Mouse (Mus musculus): ENCODE data around the gene Agtrap.

The Agtrap gene

DNA sequence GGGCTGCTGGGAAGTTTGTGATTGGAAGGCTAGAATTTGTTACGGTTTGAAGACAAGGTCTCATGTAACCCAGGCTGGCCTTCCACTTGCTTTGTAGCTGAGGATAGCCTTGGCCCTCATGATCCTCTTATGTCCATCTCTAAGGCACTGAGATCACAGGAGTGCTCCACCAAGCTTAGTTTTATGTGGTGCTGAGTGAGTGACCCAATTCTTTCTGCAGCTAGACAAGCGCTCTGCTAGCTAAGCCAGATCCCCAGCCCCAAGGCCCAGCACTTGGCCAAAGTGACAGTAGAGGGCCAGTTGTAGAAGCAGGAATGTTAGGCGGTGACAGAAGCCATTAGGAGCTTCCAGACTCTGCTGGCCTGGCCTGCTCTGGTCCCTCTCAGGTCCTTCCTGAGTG, 16.3 kb upstream of the Agtrap start:
- no peak for DNase-seq (ENCODE audit: low spot score in 2 of 2)

DNA sequence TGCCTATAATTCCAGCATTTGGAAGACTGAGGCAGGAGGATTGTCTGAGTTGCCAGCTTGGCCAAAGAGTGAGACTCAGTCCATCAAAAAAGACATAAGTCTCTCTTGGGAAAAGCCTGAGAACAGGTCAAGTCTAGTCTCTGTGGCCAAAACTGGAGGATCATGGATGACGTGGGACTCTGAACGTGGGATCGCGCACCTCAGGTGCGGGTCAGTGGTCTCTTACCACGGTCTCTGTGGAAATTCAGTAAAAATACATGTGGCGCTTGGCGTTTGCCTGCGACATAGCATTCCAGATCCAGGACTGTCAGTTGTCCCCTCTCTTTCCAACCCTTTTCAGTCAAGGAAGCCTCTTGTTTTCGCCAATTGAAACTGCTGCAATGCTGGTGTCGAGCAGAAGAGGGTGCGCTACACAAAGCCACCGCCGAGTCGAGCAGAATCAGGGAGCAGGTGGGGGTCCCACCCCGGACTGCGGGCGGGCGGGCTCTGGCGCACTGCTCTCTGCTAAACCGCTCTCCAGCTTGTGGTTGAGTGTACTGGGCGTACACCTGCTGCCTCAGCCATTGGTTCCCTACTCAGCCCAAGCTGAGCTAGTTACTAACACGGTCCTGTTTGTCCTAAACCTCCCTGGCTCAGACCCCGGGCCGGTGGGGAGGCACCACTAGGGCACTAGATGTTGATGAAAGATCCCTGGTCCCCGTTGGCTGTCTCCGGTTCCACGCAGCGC, 14.1 kb upstream of the Agtrap start:
- DNase-seq (ENCODE audit: low spot score in 2 of 2): peak in 1 of 2 experiments; percentile 20

DNA sequence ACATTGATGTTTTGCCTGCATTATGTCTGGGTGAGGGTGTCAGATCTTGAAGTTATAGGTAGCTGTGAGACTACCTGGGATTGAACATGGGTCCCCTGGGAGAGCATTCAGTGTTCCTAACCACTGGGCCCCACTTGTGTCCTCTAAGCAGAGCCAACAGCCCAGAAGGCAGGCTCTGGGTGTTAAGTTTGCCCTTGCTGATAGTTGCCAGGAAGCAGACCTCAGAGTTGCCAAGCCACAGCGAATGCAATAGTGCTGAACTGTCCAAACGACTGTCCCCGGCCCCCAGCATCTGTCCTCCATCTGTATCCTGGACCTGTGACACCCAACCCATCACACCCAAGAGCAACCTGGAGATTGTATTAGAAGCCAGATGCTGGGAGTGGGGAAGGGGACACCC, 10.8 kb upstream of the Agtrap start:
- no peak for DNase-seq (ENCODE audit: low spot score in 2 of 2)

DNA sequence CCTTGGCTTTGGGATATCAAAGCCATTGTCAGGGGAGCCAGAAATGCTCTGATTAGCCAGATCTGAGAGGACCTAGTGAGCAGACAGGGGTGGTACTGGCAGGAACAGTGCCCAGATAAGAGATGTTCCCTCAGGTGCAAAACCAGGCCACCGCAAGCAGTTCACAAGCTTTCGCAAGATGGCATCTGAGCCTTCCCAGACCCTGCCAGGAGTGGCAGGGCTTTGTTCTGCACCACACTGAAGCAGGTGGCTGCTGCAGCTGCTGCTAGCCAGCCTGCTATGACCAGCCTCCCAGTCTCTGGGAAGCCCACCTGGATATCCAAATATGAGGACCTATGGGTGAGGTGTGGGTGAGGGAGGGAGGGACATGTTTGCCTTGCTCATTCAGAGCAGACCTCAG, 10.1 kb upstream of the Agtrap start:
- no peak for DNase-seq (ENCODE audit: low spot score in 2 of 2)

DNA sequence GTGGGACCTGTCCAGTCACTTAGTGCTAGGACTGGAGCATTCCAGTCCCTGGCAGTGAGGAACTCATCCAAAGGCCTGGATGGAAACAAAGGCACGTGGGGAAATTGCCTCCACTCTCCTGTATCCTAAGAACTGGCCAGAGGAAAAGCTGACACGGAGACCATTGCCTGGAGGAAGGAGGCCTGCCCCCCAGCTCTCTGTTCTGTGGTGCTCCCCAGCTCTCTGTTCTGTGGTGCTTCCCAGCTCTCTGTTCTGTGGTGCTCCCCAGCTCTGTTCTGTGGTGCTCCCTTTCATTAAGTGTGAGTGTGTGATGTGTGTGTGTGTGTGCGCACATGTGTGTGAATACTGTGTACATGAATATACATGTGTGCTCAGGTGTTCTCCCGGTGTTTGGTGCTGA, 7.2 kb upstream of the Agtrap start:
- DNase-seq (ENCODE audit: low spot score in 2 of 2): no peak

DNA sequence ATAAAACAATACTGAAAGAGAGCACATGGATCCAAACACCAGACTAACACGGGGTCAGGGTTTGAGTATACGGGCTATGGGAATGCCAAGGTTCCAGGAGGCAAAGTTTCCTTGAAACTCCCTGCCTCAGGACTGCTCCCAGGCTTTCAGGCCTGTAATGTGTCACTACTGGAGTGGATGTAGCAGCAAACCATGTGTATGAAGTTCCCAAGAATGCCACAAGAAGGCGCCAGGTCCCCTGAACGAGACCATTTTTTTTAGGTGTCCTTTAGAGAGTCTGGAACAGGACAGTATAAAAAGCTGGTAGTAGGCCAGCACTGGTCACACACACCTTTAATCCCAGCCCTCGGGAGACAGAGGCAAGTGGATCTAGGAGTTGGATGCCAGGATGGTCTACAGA, 6.3 kb upstream of the Agtrap start:
- no peak for DNase-seq (ENCODE audit: low spot score in 2 of 2)

DNA sequence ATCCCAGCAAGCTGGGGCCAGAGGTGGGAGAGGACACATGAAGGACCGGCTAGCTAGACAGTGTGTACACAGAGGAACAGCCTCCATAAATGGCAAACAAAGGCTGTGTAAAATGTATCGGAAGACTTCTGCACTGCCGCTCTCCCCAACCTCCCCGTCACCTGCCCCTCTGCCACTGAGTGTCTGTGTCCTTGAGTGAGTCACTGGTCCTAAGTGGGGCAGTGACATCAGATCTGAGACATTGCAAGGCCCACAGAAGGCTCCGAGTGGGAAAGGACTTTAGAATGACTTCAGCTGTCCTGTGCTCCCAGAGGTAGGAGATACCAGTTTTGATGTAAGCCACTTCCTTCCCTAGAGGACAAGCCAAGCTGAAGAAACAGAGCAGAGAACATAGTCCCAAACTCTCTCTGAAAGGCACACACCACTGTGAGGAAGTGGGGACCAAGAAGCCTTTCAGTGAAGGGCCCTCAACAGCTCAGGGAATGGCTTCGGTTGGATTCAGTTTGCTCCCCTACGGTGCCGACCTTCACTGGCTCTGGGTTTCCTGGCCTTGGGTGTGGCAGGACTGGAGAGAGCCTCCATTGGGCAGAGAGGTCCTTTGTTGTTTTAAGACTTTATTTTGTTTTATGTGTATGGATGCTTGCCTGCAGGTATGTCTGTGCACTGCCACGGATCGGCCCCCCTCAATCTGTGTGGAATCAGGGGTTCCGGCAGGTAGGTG, 4.9 kb upstream of the Agtrap start:
- no peak for DNase-seq (ENCODE audit: low spot score in 2 of 2)

DNA sequence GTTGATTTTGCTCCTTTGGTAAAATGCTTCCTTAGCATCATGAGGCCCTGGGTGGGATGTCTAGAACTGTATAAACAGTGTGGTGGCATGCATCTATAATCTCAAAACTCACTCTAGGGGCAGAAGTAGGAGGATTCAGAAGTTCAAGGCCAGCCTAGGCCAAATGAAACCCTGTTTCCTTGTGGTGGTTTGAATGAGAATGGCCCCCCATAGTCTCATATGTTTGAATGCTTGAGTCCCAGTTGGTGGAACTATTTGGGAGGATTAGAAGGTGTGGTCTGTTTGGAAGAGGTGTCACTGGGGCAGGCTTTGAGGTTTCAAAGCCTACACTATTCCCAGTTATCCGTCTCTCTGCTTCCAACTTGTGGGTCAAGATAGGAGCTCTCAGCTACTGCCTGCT, 3.4 kb upstream of the Agtrap start:
- DNase-seq (ENCODE audit: low spot score in 2 of 2): no peak

DNA sequence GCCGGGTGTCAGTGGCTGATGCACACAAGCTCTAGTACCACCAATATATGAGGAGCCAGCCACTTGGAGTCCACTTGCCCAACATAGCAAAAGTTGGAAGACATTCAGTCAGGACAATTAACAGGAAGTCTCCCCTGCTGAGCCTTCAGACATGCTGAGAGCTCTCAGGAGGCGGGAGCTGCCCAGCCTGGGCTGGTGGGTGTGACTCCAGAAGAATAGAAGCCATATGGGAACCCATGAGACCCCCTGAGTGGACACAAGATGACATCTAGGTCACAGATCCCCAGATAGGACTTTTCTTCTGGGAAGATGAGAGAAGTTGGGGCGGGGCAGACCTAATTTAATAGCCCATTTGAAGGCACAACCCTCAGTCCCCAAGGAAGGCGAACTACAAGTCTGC, 1.3 kb upstream of the Agtrap start:
- DNase-seq (ENCODE audit: low spot score in 2 of 2): no peak

DNA sequence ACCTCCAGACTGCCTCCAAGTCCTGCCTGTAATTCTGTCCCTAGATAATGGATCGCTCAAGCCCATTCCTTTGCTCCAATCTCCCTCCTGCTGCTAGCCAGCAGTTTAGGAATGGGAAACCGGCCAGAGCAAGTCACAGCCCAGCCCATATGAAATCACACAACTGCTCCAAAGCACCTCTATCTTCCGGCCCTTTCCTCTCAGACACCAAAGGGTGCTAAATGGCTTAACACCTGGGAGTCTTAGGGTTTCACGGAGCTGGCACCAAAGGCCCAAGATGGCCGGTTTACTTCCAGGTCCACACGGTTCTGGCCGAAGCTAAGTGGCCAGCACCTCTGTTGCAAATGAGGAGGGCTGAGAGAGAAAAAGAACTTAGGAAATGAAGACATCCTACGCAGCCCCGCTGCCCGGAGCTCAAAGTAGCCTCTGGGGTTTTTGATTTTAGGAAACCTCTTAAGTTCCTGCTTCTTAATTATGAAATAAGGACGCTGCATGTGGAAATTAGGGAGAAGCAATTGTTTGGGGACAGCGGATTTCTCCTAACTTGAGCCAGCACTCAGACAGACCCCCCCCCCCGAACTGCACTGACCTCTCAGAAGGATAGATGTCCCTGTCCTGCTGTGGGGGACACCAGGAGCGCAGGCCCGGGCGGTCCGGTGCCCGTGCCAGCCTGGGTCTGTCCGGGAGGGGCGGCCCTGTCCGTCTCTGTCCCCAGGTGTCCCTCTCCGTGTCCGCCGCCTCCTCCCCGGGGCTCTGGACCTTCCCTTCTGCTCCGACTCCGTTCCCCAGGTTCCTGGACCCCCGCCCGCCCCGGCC, 532 bp downstream of the Agtrap start:
- DNase-seq (ENCODE audit: low spot score in 2 of 2): no peak

DNA sequence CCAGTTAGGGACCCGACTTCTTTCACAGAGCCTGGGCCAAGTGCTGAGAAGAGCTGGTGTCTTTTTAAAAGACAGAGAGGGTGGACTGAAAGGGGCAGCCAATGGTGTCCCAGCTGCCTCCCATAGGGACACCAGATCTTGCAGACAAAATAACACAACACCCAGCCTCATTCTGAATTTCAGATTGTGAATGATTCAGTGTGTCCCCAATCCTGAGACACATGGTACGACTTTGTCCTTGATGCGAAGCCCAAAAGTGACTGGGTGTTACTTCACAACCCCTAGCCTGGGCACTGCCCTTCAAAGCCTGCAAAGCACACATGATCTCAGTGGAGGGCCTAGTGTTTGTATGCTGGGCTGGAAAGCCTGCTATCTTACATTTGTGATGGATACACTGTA, 1.9 kb downstream of the Agtrap start:
- no peak for DNase-seq (ENCODE audit: low spot score in 2 of 2)

DNA sequence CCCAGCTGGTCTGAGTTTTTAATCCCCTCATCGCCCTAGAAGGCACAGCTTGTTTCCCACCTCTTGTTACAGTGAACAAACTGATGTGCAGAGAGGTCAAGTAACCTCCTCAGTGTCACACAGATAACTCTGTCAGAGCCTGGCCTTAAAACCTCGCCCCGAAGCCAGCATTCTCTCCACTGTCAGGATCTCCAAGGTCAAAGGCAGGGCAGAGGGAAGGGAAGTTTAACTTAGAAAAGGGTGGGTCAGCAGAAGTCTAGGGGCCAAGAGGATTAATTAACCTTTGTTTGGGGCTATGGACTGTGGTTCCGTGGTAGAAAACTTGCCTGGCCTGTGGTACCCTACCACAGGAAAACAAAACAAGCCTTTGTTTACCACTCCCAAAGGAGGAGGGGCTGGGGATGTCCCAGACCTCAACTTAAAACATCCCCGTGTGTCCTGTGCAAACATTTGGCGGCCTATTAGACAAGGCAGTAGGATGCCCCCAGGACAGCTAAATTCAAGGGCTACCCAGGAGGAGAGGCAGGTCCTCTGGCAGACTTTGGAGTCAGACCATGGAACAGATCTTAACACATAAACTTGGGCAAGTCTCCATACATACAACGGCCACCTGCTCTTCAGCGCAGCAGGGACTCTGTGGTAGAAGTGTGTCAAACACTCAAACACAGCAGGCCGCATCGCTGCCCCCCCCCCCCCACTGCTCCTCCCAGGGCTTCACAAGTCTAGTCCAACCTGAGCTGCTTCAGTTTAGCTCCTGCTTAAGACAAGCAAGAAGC, 2.5 kb downstream of the Agtrap start:
- DNase-seq (ENCODE audit: low spot score in 2 of 2): no peak

DNA sequence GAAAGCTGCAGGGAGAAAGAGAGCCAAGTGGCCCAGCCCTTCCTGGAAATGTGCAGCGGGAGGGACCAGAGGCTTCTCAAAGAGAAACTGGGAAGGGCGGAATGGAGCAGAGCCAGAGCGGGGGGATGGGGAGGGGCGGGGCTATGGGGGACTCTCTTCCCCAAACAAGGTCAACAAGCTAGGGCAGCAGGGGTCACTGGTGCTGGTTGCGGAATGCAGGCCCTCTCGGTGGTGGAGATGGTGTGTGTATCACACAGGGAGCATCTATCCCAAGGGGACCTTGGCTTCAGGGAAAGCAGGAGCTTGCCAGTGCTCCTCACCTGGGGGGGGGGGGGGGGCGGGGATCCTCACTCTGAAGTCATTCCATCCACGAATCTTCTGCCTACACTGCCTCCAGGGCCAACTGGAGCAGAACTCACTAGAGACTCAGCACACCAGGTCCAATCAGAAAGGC, 3.5 kb downstream of the Agtrap start:
- DNase-seq (ENCODE audit: low spot score in 2 of 2): no peak

DNA sequence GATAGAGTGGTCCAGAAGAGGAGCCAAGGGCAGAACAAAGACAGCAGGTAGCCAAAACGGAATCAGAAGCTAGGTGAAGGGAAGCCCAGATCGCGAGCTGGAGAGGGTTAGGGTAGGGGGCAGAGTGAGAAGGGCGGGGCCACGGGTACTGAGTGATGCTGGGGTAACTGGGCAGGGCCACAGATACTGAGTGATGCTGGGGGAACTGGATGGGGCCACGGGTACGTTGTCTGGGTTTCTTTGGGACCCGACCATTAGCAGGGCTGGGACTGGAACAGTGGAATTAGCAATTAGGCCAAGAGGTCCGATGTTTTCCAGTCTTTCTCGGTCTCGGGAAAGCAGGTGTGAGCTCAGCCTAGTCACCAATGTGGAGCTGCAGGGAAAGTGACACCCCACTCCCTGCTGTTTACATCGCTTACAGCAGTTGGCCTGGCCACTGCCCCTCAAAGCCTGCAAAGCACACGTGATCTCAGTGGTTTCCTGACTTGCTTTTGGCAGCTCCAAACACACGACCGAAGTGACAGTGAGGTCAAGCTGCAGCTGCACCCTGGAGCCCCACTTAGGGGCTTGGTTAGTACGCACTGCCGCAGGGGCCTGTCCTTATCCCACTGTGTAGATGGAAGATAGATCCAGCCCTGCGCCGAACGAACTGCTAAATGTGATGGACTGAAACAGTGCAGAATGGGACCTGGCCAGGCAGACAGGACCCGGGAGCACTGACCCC, 4.5 kb downstream of the Agtrap start:
- DNase-seq (ENCODE audit: low spot score in 2 of 2): peak; percentile 51 to 59

DNA sequence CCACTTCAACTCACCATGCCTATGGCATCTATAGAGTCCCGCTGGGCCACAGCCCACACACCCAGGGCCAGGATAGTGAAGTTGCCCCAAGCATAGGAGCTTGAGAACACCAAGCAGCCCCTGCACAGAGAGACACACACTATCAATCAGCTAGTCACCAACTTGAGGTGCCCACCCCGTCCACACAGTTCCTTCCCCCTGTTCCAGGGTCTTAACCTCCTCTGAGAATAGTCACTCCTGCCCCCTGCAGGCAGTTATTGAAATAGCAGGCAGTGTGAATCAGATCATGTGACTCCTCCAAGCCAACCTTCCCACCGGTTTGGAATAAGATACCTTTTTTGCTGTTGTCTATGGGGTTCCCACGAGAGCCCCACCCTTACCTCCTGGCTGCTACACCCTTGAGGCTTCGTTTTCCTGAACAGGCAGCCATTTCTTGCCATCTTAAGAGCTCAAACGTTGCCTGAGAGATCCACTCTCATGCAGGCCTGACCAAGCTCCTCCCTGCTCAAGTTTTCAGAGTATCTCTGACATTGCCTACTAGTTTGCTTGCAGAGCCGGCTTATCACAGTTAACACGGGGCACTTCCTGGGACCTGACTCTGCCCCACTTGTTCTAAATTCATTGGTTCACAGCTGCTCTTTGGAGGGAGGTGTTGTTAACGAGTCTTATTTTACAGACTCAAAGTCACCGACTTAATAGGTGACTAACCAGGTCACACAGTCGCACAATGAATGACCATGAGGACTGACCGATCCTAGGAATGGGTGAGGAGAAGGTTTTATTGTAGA, 5.4 kb downstream of the Agtrap start:
- DNase-seq (ENCODE audit: low spot score in 2 of 2): peak; percentile 48 to 65

DNA sequence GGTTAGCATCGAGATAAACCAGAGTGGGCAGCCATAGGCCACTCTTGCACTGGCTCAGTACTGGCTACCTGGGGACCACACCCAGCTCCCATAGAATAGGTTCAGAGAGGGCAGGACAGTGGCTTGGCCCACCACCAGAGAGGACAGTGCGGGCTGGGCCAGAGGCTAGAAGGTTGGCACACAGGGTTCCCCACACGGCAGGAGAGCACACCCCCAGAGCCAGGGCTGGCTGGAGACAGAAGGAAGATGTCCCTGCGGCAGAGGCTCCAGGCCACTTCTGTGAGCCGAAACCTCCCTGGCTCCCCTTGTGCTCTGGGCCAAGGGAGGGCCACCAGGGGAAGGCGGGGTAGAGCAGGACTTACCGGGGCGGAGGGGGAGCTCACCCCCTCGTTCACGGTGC, 6.6 kb downstream of the Agtrap start:
- DNase-seq (ENCODE audit: low spot score in 2 of 2): no peak

DNA sequence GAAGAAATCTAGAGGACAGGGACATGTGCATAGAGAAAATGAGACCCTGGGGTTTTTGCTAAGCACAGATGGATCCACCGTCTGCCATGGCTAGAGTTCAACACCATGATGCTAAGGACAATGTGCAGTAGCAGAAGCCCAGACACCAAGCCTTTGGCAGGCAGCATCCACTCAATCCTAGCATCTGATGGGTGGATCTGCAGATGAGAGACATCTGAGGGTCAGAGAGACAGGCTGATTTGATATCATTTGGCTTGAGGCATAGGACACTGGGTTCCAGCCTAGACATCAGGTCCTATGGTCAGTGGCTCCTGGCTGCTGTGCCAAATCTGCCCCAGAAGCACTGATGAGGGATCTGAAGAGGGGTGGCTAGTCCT, 7.2 kb downstream of the Agtrap start:
- DNase-seq (ENCODE audit: low spot score in 2 of 2): no peak

DNA sequence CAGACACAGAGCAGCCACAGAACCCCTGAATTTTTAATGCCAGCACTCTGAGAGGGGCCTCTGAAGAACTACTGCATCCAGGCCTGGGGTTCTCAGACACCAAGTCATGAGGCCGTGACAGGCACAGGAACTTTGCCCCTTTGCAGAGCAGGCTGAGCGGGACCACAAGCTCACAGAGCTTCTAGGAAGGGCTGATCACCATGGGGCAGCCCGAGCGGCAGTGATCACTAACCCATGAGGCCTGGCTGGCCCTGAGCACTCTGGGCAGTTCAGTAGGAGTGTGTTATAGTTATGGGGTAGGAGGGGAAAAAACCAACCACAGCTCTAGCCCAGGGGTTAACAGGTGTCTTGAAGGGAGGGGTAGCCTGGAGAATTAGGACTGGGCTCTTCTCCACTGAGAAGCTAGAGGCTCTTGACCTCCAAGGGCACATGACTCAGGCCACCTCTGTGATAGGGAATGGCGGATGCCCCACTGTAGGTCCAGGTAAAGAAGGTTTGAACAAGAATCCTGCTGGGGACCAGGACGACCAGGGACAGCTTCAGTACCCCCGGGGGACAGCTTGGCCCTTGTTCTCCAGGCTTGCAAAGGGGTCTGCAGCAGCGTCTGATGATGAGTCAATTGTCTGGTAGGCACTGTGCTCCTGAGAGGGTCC, 7.8 kb downstream of the Agtrap start:
- no peak for DNase-seq (ENCODE audit: low spot score in 2 of 2)

DNA sequence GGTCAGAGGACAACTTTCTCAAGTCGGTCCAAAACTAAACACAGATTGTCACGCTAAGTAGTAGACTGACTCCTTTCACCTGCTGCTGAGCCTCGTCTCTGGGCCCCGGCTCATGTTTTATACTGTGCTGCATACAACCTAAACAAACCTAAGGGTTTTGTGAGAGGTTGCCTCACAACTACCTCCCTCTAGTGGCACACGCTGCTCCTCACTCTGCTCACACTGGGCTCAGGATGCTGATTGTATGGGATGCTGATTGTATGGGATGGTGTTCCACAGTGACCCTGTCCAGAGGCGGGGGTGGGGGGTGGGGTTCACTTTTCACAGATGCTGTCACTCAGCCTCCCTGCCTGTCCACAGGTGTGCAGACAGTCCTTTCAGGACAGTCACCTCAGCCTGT, 8.6 kb downstream of the Agtrap start:
- no peak for DNase-seq (ENCODE audit: low spot score in 2 of 2)

DNA sequence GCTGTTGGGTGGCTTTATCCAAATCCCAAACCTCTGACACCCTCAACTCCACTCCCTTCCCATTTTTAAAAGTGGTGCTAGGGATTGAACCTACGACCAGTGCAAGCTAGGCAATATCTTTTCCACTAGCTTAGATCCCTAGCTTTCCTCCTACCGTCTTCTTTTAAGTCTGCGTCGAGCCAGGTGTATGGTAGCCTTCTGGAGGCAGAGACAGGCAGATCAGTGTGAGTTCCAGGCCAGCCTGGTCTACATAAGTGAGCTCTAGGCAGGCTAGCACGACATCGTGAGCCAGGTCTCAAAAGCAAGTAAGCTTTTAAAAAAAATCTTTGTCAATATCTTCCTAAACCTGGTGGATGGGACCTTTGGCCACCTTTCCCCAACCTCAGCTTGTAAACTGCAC, 11.9 kb downstream of the Agtrap start:
- no peak for DNase-seq (ENCODE audit: low spot score in 2 of 2)

Measured in spleen, postnatal 36 days (tissue).